Mouse (Mus musculus): ENCODE data around the gene Ttc30a1.

Gene Ttc30a1

GRCm38 (mm10) chr2:75981440-75982081 is at the start of gene Ttc30a1:
TSS of gene Ttc30a1 (minus strand) at chr2:75981967.
- peak; percentile 63 for DNase-seq

DNA sequence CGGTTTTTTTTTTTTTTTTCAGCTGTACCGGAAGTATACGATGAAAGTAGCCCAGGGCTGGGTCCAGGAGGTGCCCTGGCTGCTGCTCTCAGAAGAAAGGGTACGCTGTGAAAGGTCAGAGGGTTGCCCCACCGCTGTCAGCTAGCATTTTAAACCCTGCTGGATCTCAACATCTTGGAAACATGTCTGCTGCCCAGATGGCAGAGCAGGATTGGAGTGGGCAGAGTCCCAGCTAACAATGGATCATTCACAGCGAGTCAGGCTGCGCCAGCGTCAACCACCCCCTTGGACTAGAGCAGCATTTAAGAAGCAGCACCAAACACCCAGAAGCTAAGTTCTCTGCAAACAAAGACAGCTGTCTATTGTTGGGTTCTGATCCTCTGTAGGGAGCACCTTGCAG is 48.3 kb upstream of the Ttc30a1 start:
- no peak for DNase-seq

DNA sequence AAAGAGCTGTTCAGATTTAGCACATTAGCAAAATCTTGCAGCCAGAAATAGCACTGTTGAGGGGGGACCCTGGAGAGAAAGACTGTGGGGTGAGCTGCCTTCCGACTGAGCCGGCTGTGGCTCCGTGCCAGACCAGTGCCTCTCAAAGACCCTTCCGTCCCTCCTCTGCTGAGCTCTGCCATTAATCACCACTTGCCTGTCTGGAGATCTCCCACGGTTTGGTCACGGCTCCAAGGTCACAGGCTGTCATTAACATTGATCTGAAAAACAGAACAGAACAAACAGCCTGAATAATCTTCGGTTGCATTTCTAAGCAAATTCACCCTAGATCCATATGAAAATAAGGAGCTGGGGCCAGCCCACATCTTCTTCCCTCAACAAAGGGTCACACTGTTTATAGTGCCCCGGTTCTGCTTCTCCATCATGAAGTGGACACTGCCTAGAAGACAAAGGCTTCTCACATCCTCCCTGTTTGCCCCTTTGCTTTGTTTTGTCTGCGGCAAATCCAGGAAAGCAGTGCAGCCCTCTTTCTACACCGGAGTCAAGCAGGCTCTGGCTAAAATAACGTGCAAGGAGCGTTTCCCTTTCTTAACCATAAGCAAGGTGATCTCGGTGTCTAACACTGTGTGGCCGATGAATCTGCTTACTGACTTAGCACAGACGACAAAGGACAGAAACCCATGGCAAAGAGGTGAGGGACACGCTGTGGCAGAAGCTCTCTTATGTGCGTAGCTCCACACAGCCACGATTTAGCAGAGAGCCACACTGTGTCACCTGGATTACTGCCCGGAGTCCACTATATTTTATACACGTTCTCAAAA is 47.5 kb upstream of the Ttc30a1 start:
- DNase-seq = no peak

DNA sequence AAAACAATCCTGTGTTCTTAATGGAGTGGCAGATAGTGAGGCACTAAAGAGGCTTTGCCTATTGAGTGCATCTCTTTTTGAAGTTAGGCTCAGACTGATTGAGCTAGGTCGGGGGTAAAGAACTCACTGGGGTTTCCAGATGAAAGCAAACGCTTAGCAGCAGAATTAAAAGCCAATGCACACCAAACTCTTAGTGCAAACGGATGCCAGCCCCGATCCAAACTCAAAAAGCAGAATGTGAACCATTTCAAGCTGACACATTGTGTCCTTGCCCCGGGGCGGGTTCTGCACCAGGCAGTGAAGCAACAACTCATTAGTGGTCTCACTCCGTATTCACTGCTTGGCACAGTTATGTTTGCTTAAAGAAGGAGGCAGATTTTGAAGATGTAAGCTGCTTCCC is 35.1 kb upstream of the Ttc30a1 start:
- no peak for DNase-seq

- DNase-seq = no peak
Observed at GRCm38 (mm10) chr2:76016136-76016535, 34.4 kb upstream of the Ttc30a1 start.

GRCm38 (mm10) chr2:76015460-76015859 is 33.7 kb upstream of the Ttc30a1 start:
- DNase-seq = no peak

GRCm38 (mm10) chr2:76014659-76015058 is 32.9 kb upstream of the Ttc30a1 start:
- DNase-seq = no peak

DNA sequence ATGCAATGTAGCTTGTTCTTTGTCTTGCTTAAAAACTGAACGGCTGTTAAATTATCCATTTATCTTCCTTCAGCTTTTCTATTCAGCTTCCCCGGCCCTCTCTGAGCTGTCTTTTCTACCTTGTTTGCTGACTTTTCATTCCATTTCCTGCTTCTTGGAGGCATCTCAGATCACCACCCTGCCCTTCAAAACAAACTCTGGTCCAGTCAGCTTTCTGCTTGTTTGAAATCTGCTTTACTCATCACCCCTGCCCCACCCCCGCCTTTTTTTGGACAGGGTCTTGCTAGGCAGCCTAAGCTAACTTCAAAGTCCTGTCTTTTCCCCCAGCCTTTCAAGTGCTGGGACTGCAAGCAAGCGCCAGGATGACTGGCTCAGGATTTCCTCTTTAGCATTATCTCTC is 24.4 kb upstream of the Ttc30a1 start:
- DNase-seq = no peak

- no peak for DNase-seq
Observed at GRCm38 (mm10) chr2:76002899-76003298, 21.1 kb upstream of the Ttc30a1 start.

DNA sequence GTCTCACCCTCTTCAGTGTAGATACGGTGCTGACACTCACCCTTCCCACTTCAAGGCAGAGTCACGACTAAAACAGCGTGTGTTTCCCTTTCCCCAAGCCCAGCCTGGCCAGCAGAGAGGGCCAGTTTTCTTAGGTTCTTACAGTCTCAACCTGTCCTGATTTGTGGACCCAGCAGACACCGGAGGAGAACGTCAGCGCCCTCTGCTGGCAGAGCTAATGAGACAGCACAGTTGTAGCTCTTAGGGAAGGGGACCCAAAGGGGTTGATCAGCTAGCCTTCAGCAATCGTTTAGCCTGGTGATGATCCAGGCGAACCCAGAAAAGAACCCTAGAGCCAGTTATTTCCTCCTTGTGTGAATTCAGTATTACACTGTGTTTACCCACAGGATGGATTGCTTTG is 19.6 kb upstream of the Ttc30a1 start:
- peak; percentile 74 for DNase-seq

- no peak for DNase-seq
Observed at GRCm38 (mm10) chr2:75999636-76000035, 17.9 kb upstream of the Ttc30a1 start.

DNA sequence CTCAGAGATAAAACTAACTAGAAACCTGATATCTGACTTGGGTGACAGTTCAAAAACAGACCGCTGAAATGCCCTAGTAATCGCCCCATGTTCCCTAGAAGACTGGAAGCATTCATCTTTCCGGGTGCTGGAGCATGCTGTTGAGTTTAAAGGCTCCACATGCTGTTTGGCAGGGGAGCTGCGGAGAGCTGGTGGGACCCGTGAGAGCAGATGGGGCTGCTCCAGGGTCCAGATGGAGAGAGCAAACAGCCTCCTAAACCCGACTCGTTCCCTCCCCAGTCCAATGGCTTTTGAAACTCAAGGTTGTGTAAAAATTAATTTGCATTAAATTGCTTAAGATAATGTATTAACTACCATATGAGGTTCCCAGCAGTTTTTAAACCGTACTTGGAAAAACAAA is 16.9 kb upstream of the Ttc30a1 start:
- DNase-seq = no peak

DNA sequence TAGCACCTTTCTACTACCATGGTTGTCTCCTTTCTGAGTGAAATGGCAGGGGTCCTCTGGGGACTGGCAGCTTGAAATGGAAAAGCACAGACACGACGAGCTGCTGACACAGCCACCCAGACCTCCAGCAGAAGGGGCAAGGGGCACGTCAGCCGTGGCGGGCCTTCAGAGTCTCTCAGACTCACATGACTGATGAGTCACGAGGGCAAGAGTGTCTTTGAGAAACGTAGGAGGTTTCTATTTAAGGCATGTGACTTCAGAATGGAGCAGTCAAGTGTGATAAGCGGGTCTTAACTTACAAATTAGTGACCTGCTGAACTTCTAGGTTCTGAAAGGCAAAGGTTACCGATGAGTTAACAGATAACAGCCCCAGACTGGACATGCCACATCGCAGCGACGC is 16.0 kb upstream of the Ttc30a1 start:
- DNase-seq = no peak

GRCm38 (mm10) chr2:75994841-75995240 is 13.1 kb upstream of the Ttc30a1 start:
- no peak for DNase-seq

DNA sequence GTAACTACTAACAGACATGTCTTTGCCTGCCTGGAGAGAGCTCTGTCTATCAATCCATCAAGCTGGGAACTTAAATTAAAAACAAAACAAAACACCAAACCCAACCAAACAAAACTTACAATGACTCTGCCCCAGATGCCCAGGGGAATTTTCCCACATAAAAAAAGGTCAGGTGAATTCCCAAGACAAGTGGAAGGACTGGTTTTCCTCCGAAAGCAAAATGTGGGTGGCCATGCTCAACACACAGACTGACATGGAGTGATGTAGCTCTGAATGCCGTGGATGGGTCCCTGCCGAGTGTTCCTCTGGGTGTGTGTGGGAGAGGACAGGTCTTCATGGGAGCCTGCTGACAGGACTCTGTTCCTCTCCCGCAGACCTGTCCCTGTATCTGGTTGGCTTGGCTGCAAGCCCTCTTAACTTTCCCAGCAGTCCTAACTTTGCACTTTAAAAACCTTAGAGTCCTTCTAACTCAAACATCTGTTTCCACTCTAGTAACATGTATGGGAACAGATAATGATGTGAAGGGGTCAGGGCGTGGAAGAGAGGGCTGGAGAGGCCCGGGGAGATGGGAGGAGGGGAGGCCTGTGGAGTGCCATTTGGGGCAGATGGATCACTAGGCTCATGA is 9.9 kb upstream of the Ttc30a1 start:
- no peak for DNase-seq

DNA sequence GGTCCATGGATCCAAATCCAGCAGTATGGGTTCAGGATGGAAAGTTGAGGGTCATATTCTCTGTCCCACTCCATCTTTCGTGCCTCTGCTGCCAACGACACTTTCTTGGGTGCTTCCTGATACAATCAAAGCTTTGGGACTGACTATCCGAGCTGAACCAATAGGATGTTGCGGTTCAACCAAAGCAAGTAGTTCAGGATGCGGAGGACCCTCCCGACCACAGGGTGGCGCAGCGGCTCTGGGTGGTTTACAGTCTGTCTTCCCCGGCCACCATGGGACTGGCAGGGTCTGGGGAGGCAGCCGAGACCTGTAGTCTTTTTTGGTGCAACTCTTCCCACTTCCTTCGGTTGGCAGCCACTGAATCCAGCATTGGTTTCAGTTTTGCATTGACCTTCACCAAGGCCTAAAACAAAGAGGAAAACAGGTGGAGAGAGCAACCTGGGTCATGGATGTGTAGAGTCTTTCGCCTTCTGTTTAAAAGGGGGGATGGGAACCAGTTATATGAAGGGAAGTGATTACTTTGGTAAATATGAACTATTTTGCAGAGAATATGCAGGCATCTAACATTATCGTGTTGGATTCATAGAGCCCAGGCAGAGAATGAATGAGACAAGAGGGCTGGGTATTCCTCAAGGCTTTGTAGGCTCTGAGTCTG is 9.2 kb upstream of the Ttc30a1 start:
- DNase-seq = peak; percentile 69

DNA sequence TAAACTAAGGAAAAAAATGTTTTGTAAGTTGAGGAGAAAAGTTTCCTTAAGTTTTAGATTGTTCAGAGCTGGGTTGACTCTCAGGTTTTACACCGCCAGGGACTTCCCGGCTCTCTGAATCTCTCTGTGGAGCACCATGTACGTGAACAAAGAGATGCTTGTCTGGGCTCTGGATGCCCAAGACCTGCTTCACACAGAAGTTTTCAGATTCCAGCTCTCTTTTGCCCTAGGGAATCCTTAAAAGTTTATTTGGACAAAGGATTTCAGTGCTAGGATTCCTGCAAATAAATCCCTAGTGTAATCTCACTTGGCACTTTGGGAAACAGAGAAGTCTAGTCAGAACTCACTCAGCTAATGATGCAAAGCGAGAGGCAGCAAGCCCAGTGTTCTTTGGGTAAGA is 7.9 kb upstream of the Ttc30a1 start:
- no peak for DNase-seq

DNA sequence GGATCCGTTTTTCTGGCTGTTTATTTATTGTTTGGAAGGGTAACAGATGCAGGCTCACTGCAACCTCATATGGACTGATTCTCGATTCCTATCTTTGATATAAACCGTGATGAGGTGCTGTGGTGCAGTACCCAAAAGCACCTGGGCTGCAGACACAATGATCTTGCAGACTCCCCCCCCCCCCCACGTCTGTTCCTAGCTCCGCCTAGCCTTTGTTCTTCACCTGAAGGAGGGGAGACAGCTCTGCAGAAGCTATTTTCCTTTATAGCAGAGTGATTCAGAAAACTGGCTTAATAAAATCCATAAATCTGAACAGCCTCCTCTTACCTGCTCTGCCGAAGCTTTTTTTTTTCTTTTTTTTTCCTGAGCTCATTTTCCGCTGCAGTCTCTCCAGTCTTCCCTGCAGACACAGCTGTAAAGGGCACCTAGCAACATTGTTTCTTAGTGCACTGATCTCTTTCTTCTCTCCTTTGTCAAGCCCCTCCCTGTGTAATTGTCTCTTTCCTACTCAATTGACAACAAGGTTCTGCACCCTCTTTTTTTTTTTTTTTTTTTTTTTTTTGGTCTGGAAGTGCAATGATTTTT is 7.1 kb upstream of the Ttc30a1 start:
- no peak for DNase-seq

DNA sequence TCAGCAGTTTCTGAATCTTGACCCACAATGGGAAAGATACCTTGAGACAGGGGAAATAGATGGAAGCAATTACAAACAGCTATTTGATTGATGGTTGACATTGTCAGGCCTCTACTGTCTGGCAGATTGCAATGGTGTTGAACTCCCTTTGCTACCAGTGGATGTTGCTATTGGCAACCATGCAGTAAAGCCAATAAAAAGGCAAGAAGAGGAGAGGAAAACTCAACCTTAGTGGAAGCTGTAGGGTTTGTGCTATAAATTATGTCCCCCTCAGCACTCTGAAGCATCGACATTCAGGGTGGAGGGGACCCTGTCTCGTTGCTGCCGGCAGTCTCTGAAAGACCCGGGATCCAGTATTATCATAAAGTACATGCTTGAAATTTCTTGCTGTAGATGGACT is 6.6 kb upstream of the Ttc30a1 start:
- DNase-seq = no peak

- no peak for DNase-seq
Observed at GRCm38 (mm10) chr2:75987739-75988138, 6.0 kb upstream of the Ttc30a1 start.

- DNase-seq = peak; percentile 39
Observed at GRCm38 (mm10) chr2:75985124-75985523, 3.4 kb upstream of the Ttc30a1 start.

GRCm38 (mm10) chr2:75983847-75984246 is 2.1 kb upstream of the Ttc30a1 start:
- no peak for DNase-seq

DNA sequence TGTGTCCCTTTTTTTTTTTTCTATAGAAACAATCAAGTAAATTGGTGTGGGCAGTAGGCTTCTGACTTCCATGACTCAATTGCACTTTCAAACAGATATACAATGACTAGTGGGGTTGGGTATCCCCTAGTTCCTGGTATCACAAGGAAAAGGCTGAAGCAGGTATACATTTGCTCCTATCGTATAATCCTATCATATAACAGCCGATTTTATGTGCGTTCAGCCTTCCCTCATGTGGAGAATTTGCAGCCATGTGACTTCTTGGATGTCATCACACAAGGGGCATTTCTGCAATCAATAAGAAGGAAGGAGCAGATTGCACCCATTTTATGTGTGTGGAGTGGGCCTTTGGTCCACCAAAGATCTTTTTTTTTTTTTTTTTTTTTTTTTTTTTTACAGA is 1.3 kb upstream of the Ttc30a1 start:
- DNase-seq = no peak

All from liver (tissue).